Mouse (Mus musculus): ENCODE measurements around the gene Slc39a7.
"Not testable (repeated sequence)": the region's sequence is repeated elsewhere in the genome, so short reads cannot be mapped to it uniquely, and the experiment has no call there.

Gene Slc39a7

DNA sequence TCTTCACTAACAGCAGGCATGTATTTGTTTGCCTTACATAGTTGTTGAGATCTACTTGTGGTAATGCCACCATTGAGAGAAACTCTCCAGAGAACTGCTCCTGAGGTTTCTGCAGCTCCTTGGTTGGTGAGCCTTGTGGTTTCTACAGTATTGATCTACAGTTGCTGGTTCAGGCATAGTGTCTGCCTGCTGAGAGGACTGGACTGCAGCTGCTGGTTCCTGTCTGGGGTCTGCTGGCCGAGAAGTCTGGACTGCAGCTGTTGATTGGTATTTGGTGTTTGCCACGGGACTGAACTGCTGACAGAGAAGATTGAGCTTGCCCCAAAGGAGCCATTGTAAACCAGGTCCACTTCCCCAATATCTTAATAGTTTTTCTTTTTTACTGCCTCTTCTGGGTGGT is 24.9 kb downstream of the Slc39a7 start:
- in situ Hi-C loops (cut with MboI, MseI), result no loop called here

DNA sequence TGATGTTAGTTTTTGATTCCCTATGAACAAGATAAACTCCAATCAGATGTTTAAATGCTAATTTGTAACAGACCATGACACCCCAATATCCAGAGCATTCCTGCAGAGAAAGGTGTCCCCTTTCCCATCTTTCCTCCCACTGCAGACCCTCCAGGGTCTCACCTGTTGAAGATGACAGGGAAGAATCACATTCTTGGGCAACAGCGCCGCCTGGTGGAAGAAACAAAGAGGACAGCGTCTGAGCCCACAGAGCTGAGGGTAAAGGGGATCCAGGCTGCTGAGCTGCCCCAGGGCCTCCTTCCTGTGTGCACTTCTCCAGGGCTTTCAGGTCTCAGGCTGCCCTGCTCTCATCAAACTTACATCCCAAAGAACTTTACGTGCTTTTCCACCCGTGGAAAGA is 28.1 kb downstream of the Slc39a7 start:
- in situ Hi-C loops (cut with MboI, MseI), result no loop called here

DNA sequence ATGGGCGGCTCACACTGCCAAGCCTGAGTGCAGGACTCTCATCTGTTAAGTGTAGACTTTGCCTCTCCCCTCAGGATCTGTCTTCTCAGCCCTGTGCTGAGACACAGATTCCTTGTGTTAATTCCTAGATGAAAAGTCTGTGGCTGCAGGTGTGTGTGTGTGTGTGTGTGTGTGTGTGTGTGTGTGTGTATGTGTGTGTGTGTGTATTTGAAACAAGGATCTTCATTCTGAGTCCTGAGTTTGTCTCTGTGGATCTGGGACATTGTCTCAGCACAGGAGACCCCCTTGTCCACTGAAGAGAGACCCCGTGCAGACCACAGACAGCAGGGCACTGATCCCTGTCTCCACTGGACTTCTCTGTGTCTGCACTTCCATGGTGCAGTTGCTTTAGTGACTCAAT is 30.7 kb downstream of the Slc39a7 start:
- in situ Hi-C loops (cut with MboI, MseI), result not testable (repeated sequence)

DNA sequence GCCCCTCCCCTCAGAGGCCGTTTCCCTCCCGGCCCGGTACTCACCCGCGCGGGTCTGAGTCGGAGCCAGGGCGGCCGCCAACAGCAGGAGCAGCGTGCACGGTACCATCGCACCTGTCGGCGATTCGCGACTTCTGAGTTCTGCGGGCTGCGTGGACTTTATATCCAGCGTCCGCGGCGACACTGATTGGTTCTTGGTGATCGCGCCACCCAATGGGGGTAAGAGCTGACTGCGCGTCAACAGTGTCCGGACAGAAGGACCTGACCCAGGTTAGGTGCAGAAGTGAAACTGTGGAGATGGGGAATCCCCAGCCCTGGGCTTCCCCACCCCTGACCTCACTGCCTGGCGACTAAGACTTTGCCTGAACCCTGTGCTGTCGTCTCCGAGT is 31.3 kb downstream of the Slc39a7 start, which contains the start of gene H2-K1:
H2-K1 (minus strand) TSS at position 198 of the 388 bp plus-strand sequence.
- in situ Hi-C loops (cut with MboI, MseI), result no loop called here

DNA sequence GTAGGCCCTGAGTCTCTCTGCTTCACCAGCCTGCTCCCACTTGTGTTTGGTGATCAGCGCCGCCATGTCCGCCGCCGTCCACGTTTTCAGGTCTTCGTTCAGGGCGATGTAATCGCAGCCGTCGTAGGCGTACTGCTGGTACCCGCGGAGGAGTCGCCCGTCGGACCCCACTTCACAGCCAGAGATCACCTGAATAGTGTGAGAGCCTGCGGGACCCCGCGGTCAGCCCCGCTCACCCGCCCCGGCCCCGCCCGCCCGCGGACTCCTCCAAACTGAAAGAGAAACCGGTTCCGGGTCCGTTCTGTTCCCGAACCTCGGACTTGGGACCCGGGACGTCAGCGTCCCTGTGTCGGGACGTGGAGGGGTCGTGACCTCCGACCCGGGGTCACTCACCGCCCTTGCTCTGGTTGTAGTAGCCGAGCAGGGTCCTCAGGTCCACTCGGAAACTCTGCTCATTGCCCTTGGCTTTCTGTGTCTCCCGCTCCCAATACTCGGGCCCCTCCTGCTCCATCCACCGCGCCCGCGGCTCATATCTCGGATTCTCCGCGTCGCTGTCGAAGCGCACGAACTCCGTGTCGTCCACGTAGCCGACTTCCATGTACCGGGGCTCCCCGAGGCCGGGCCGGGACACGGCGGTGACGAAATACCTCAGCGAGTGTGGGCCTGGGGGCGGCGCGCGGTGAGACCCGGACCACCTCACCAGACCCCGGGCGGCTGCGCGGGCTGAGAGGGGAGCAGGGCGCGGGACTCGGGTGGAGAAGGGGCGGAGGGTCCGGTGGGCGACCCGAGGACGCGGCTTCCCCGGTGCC is 31.9 kb downstream of the Slc39a7 start:
- in situ Hi-C loops (cut with MboI, MseI), result loop anchor here (25.0 kb wide), 1 partner anchor 1438 kb away; the partner anchor contains the start of gene H2-Q7

DNA sequence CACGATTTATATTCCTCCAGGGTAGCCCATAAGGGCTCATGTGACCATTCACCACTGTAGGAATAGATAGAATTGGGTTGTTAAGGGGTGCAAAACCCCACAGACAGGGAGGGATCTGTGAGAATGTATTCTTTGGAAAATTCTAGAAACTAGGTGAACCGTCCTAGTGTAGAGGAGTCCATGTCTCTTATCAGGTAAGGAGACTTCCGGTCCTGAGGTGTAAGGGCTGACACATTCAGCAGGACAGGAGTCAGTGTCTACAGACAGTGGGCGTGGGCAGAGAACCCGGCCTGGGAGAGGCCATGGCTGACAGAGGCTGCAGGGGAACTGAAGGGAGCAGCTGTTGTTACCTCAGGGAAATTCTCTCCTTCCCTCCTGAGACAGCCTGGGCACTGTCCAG is 32.8 kb downstream of the Slc39a7 start:
- in situ Hi-C loops (cut with MboI, MseI), result loop anchor here (25.0 kb wide), 1 partner anchor 1439 kb away; the partner anchor contains the start of gene H2-Q7

DNA sequence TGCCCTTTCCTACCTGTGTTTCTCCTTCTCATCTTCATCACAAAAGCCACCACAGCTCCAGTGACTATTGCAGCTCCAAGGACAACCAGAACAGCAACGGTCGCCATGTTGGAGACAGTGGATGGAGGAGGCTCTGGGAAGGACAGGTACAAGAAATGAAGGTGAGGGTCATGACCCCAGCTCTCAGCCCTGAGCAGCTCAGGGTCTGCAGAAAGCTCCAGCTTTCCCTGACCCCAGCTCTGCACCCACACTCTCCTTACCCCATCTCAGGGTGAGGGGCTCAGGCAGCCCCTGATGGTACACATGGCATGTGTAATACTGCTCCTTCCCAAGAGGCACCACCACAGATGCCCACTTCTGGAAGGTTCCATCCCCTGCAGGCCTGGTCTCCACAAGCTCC is 34.5 kb downstream of the Slc39a7 start:
- in situ Hi-C loops (cut with MboI, MseI), result loop anchor here (25.0 kb wide), 1 partner anchor 1440 kb away; the partner anchor contains the start of gene H2-Q7

DNA sequence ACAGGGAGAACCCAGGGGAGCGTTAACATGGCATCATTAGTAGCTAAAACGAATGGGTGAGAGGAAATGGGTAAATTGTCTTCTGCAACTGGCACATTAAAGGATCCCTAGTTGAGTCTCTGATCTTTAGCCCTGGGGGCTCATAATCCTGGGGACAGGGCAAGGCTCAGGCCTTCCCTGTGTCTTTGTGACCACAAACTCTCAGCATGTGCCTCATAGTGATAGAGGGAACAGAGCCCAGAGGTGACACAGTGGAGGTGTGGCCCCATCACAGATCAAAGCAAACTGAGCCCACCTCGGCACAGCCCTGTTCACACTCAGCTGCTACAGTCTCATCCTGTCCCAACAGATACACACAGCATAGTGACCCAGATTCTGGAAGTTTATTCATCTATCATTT is 35.8 kb downstream of the Slc39a7 start:
- in situ Hi-C loops (cut with MboI, MseI), result loop anchor here (25.0 kb wide), 1 partner anchor 1442 kb away; the partner anchor contains the start of gene H2-Q7

DNA sequence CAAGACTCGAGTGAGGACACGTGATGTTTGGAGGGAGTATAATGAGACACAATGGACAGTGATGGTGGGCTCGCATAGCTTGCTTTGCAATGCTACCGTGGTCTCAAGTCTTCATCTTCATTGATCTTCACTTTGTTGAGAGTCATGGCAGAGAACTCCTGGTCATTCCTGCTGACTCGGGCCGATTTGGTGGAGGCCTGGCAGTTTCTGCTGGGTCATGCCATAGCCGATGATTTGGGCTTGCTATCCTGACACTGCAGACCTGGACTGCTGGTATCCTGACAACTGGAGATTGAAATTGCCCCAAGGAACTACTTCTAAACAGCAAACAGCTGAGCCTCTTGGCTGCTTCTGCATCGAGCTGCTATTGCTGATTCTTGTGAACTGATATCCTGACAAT is 36.5 kb downstream of the Slc39a7 start:
- in situ Hi-C loops (cut with MboI, MseI), result loop anchor here (25.0 kb wide), 1 partner anchor 1442 kb away; the partner anchor contains the start of gene H2-Q7

DNA sequence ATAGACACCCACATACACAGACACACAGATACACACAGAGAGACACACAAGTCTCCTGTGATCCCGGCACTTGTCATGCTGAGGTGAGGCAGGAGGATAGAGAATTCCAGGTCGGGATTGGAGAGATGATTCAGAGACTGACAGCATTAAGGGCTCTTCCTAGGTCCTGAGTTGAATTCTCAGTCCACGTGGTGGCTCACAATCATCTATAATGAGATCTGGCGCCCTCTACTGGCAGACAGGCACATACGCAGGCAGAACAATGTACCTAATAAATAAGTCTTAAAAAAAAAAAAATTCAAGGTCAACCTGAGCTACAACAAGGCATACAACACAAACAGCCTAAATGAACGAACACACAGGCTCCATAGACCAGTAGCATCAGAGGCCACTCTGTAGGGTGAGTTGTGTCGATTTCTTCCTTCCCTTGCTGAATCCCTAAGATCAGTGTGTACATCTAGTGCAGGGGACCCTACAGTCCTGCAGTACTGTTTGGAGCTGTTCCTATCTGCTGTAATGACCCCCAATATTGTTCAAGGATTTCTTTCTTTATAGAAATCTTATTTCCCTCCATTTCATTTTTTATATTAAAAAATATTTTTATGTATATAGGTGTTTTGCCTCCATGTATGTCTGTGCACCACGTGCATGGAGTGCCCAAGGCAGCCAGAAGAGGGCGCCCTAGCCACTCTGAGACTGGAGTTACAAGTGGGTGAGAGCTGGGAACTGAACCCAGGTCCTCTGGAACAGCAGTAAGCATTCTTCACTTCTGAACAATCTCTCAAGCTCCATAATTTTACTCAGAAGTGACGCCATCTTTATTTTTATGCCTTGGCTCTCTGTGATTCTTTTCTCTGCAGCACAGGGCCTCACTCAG is 39.5 kb downstream of the Slc39a7 start:
- in situ Hi-C loops (cut with MboI, MseI), result loop anchor here (25.0 kb wide), 1 partner anchor 1445 kb away; the partner anchor contains the start of gene H2-Q7

DNA sequence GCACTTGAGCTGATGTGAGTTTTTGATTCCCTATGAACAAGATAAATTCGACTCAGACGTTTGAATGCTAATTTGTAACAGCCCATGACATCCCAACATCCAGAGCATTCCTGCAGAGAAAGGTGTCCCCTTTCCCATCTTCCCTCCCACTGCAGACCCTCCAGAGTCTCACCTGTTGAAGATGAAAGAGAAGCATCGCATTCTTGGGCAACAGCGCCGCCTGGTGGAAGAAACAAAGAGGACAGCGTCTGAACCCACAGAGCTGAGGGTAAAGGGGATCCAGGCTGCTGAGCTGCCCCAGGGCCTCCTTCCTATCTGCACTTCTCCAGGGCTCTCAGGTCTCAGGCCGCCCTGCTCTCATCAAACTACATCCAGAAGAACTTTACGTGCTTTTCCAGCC is 49.3 kb downstream of the Slc39a7 start:
- in situ Hi-C loops (cut with MboI, MseI), result loop anchor here (25.0 kb wide), 1 partner anchor 1455 kb away; the partner anchor contains the start of gene H2-Q7

DNA sequence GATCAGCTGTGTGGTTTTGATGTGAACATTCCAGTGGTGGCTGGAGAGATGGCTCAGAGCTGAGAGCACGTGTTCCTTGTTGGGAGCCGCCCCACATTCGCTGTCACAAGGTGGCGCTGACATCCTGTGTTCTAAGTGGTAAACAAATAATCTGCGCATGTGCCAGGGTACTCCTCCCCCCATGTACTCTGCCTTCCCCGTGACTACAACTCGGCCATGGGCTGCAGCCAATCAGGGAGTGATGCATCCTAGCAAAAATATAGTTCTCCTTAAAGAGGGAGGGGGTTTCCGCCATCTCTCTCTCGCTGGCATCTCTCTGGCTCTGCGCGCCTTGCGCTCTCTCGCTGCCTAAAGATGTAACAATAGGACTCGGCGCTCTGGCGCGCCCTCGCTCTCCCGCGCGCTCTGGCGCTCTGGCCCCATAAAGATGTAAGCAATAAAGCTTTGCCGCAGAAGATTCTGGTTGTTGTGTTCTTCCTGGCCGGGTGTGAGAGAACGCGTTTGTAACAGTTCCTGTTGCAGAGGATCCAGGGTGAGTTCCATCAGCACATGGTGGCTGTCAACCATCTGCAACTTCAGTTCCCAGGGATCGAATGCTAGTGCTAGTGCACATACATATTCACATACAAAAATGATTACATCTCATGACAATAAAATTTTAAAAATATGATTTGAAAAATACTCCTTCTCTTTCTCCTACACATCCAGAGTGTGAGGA is 50.1 kb downstream of the Slc39a7 start:
- in situ Hi-C loops (cut with MboI, MseI), result loop anchor here (25.0 kb wide), 1 partner anchor 1456 kb away; the partner anchor contains the start of gene H2-Q7

DNA sequence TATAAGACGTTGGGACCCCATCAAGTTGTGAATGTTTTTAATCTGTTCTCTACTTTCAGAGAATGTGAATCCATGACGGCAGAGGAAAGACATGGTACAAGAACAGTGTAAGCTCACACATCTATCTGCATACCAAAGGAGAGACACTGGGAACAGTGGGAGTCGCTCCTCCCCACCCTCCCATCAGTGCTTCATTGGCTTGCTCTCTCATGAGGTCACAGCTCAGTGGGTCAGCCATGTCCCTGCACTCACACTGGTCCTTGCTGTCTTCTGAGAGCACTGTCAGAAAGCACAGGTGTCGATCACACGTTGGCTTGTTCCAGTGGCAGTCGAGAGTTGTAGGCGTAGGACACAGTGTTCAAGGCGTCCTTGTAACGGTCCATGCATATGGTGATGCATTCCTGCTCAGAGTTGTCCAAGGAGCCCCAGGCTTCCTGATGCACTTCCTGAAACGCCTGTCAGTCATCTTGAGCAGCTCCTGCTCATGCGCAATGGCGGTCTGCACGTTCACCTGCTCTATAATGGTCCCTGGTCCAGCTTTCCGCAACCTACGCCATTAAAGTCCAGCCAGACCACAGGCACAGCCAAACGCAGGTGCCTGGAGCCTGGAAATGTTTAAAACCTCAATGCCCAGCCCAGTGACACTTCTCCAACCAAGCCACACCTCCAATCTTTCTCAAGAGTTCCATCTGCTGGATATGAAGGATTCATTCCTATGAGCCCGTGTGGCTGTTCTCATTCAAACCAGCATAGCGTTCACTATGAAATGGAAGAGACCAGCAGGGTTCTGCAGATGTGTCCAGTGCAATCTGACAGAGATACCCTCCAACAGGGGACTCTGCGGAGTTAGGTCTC is 51.1 kb downstream of the Slc39a7 start:
- in situ Hi-C loops (cut with MboI, MseI), result loop anchor here (25.0 kb wide), 1 partner anchor 1457 kb away; the partner anchor contains the start of gene H2-Q7

DNA sequence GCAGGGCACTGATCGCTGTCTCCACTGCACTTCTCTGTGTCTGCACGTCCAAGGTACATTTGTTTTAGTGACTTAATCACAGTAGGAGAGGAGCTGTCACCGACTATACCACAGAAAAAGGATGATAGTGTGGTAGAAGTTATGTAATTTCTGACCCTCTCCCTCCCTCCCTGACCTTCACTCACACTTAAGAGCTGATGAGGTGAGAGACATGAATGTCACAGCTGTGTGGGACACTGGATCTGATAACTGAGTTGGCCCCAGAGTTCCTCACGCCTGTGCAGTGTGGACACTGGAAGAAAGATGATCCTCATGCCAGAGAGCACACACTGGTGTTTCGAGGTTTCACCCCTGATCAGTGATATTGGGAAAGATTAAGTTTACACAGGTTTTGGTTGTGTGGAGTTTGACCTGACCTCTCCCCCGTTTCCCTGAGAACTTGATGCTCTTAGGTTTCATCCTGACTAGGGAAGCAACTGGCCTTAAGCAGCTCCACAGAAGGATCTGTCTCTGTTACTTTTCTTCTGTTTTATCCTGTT is 51.9 kb downstream of the Slc39a7 start:
- in situ Hi-C loops (cut with MboI, MseI), result loop anchor here (25.0 kb wide), 1 partner anchor 1458 kb away; the partner anchor contains the start of gene H2-Q7

DNA sequence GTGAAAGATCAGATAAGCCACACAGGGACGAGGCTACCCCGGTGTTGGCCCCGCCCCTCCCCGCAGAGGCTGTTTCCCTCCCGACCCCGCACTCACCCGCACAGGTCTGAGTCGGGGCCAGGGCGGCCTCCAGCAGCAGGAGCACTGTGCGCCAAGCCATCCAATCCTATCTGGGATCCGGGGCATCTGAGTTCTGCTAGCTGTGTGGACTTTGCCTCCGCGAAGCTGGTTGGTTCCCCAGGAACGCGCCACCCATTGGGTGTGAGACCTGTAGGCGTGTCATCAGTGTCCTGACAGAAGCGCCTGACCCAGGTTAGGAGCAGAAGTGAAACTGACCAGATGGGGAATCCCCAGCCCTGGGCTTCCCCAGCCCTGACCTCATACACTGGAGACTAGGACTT is 52.9 kb downstream of the Slc39a7 start:
- in situ Hi-C loops (cut with MboI, MseI), result loop anchor here (25.0 kb wide), 1 partner anchor 1459 kb away; the partner anchor contains the start of gene H2-Q7

Data from T-helper 2 cell (primary cell).